Mouse (Mus musculus) Patski (cell line): ENCODE data around the gene Dapk1. TPM values are rescaled to one million over a fixed set of nuclear protein-coding genes. Genes with fewer than 3 reads are reported as not detected.

Source experiments
- ATAC-seq: fragments of 100-300 bp; one replicate; pipeline ENCODE4 v1.8.0; 2021
- CTCF ChIA-PET: fragments of 350-600 bp; sonication (Branson Sonifier 250); formaldehyde crosslinking; loops from one replicate; lab custom pipeline; 2022; ENCODE audit warnings: inconsistent platforms; lab: Charles Lee
- POLR2A ChIA-PET: fragments of 350-600 bp; sonication (Branson Sonifier 250); formaldehyde crosslinking; loops from one replicate; lab custom pipeline; 2022; ENCODE audit warnings: antibody characterized with exemption, inconsistent platforms; lab: Charles Lee
- DNase-seq: peaks from one replicate; pipeline ENCODE4 v3.0.0-alpha.2; 2011; ENCODE audit warnings: low read depth, low spot score
- H3K27me3 ChIP-seq: fragments of 371-371 bp; one replicate; pipeline ENCODE4 v1.5.1; 2021
- CTCF ChIP-seq: fragments of 100-300 bp; IDR thresholded peaks from one replicate; pipeline ENCODE4 v1.5.1; 2021
- in situ Hi-C: fragments of 300-500 bp; cut with MboI; formaldehyde crosslinking; loops from 3 replicates; pipeline ENCODE4 v1.11.1; 2018; ENCODE audit warnings: low pct_unique_long_range_greater_than_20kb, mixed read lengths
- polyA plus RNA-seq: library from polyadenylated mRNA; unstranded; gene quantifications from one replicate; pipeline ENCODE4 v1.2.3, GENCODE M21; 2021

Gene Dapk1
- polyA plus RNA-seq, 1 experiment from 2014 or later, result 38.8 TPM

GRCm38 (mm10) chr13:60674301-60674700, 72.6 kb downstream of the Dapk1 start:
- in situ Hi-C loops, result no loop called here
- ATAC-seq (no peak), DNase-seq (no peak)
- no peaks in the 10 kb centered on the region for H3K27me3 ChIP-seq
- CTCF ChIA-PET, result interaction anchor here (1.0 to 2.6 kb wide), 2 partner anchors 9 to 19 kb away, joined by 3 to 13 read pairs; no protein-coding TSS in a partner anchor
- no peak for TF ChIP-seq CTCF
- POLR2A ChIA-PET, result interaction anchor here (0.8 kb wide), 1 partner anchor 9 kb away, joined by 3 read pairs; no protein-coding TSS in a partner anchor

- no peak for TF ChIP-seq CTCF
- H3K27me3 ChIP-seq, result no peaks in the 10 kb centered on the region
- no peak for ATAC-seq
- in situ Hi-C loops, result no loop called here
- POLR2A ChIA-PET, result interaction anchor here (0.8 kb wide), 1 partner anchor 8 kb away, joined by 3 read pairs; no protein-coding TSS in a partner anchor
- CTCF ChIA-PET, result interaction anchor here (2.6 kb wide), 1 partner anchor 8 kb away, joined by 13 read pairs; no protein-coding TSS in a partner anchor
- no peak for DNase-seq
Observed at GRCm38 (mm10) chr13:60674911-60675310, 73.2 kb downstream of the Dapk1 start.

- POLR2A ChIA-PET, result no interaction called here
- no peak for ATAC-seq
Observed at GRCm38 (mm10) chr13:60675416-60675815, 73.7 kb downstream of the Dapk1 start.

GRCm38 (mm10) chr13:60678912-60679311, 77.2 kb downstream of the Dapk1 start:
- ChIA-PET POLR2A (no interaction called here), CTCF (interaction anchor here (0.7 kb wide), 1 partner anchor 10 kb away, joined by 3 read pairs; no protein-coding TSS in a partner anchor)
- in situ Hi-C loops, result no loop called here
- H3K27me3 ChIP-seq, result no peaks in the 10 kb centered on the region
- no peak for ATAC-seq
- TF ChIP-seq CTCF, result no peak
- no peak for DNase-seq

More at GRCm38 (mm10) chr13:60675416-60675815, 73.7 kb downstream of the Dapk1 start:
- in situ Hi-C loops, result no loop called here
- no peak for DNase-seq
- CTCF ChIA-PET, result interaction anchor here (2.6 kb wide), 1 partner anchor 8 kb away, joined by 13 read pairs; no protein-coding TSS in a partner anchor
- TF ChIP-seq CTCF, result no peak
- H3K27me3 ChIP-seq, result no peaks in the 10 kb centered on the region

GRCm38 (mm10) chr13:60682714-60683695, 81.3 kb downstream of the Dapk1 start:
- no peaks in the 10 kb centered on the region for H3K27me3 ChIP-seq
- DNase-seq (peak; percentile 63), ATAC-seq (peak; percentile 74)
- TF ChIP-seq CTCF, result peak; percentile 47
- CTCF ChIA-PET, result interaction anchor here (0.8 to 2.7 kb wide), 7 partner anchors 9 to 199 kb away, joined by 3 to 13 read pairs (median 5); partner anchors contain the start of gene Dapk1
- in situ Hi-C loops, result no loop called here
- POLR2A ChIA-PET, result interaction anchor here (0.9 kb wide), 1 partner anchor 9 kb away, joined by 3 read pairs; no protein-coding TSS in a partner anchor

- peak; percentile 63 for ATAC-seq
- ChIA-PET POLR2A (no interaction called here), CTCF (interaction anchor here (0.8 to 2.7 kb wide), 9 partner anchors 10 to 201 kb away, joined by 3 to 13 read pairs (median 5); partner anchors contain the start of gene Dapk1)
- peak; percentile 58 for DNase-seq
- in situ Hi-C loops, result no loop called here
- no peaks in the 10 kb centered on the region for H3K27me3 ChIP-seq
- TF ChIP-seq CTCF, result no peak
Observed at GRCm38 (mm10) chr13:60684050-60684760, 82.5 kb downstream of the Dapk1 start.

GRCm38 (mm10) chr13:60684806-60685205, 83.1 kb downstream of the Dapk1 start:
- TF ChIP-seq CTCF, result no peak
- H3K27me3 ChIP-seq, result no peaks in the 10 kb centered on the region
- CTCF ChIA-PET, result interaction anchor here (1.3 to 2.7 kb wide), 5 partner anchors 11 to 56 kb away, joined by 3 to 13 read pairs (median 5); no protein-coding TSS in a partner anchor
- POLR2A ChIA-PET, result interaction anchor here (0.6 to 0.8 kb wide), 2 partner anchors 12 to 30 kb away, joined by 4 read pairs; no protein-coding TSS in a partner anchor
- in situ Hi-C loops, result no loop called here
- DNase-seq (no peak), ATAC-seq (no peak)

GRCm38 (mm10) chr13:60685216-60685615, 83.5 kb downstream of the Dapk1 start:
- no peaks in the 10 kb centered on the region for H3K27me3 ChIP-seq
- CTCF ChIA-PET, result interaction anchor here (1.3 to 1.4 kb wide), 2 partner anchors 19 to 56 kb away, joined by 3 to 4 read pairs; no protein-coding TSS in a partner anchor
- in situ Hi-C loops, result no loop called here
- DNase-seq (no peak), ATAC-seq (no peak)
- no peak for TF ChIP-seq CTCF
- POLR2A ChIA-PET, result interaction anchor here (0.6 to 0.8 kb wide), 2 partner anchors 12 to 30 kb away, joined by 4 read pairs; no protein-coding TSS in a partner anchor

GRCm38 (mm10) chr13:60686024-60686663, 84.4 kb downstream of the Dapk1 start:
- TF ChIP-seq CTCF, result no peak
- POLR2A ChIA-PET, result no interaction called here
- no peaks in the 10 kb centered on the region for H3K27me3 ChIP-seq
- in situ Hi-C loops, result no loop called here
- DNase-seq (no peak), ATAC-seq (no peak)
- CTCF ChIA-PET, result interaction anchor here (1.5 to 2.2 kb wide), 2 partner anchors 12 to 205 kb away, joined by 3 to 5 read pairs; no protein-coding TSS in a partner anchor
